Mouse (Mus musculus) gonadal fat pad, adult 2 months (tissue): Measurements from ENCODE around the gene Egr2. TPM values are rescaled to one million over a fixed set of nuclear protein-coding genes. Genes with fewer than 3 reads are reported as not detected.

Experiments used
- DNase-seq: peaks from one replicate; pipeline ENCODE4 v3.0.0-alpha.2; 2012; ENCODE audit warnings: low read depth
- polyA plus RNA-seq: library from polyadenylated mRNA; depleted of rRNA; stranded (reverse); fragments of >200 nt; gene quantifications from 2 replicates; pipeline ENCODE4 v1.2.3, GENCODE M21; 2012

The Egr2 gene
- polyA plus RNA-seq, 1 experiment: 285 TPM

GRCm38 (mm10) chr10:67538585-67539400 is 3.5 kb downstream of the Egr2 start:
- no peak for DNase-seq

GRCm38 (mm10) chr10:67539401-67539730 is 4.1 kb downstream of the Egr2 start:
- DNase-seq: no peak

- DNase-seq: no peak
Observed at GRCm38 (mm10) chr10:67540591-67540990, 5.3 kb downstream of the Egr2 start.

- no peak for DNase-seq
Observed at GRCm38 (mm10) chr10:67547850-67548260, 12.6 kb downstream of the Egr2 start.

GRCm38 (mm10) chr10:67548261-67548854 is 13.1 kb downstream of the Egr2 start:
- no peak for DNase-seq

GRCm38 (mm10) chr10:67548877-67549731 is 13.8 kb downstream of the Egr2 start, which contains the start of gene Ado:
TSS of gene Ado (minus strand) at chr10:67548955.
- DNase-seq: no peak

GRCm38 (mm10) chr10:67558053-67558452 is 22.8 kb downstream of the Egr2 start:
- no peak for DNase-seq

GRCm38 (mm10) chr10:67559765-67560394 is 24.6 kb downstream of the Egr2 start:
- DNase-seq: no peak

- DNase-seq: no peak
Observed at GRCm38 (mm10) chr10:67561185-67561584, 25.9 kb downstream of the Egr2 start.

GRCm38 (mm10) chr10:67564509-67564908 is 29.2 kb downstream of the Egr2 start:
- DNase-seq: no peak

- no peak for DNase-seq
Observed at GRCm38 (mm10) chr10:67566104-67566503, 30.8 kb downstream of the Egr2 start.

- no peak for DNase-seq
Observed at GRCm38 (mm10) chr10:67569539-67569938, 34.3 kb downstream of the Egr2 start.

- DNase-seq: no peak
Observed at GRCm38 (mm10) chr10:67571443-67571842, 36.2 kb downstream of the Egr2 start.

- DNase-seq: no peak
Observed at GRCm38 (mm10) chr10:67573310-67573709, 38.0 kb downstream of the Egr2 start.

- DNase-seq: no peak
Observed at GRCm38 (mm10) chr10:67579830-67580229, 44.6 kb downstream of the Egr2 start.

GRCm38 (mm10) chr10:67581698-67582285 is 46.5 kb downstream of the Egr2 start:
- DNase-seq: no peak

- DNase-seq: no peak
Observed at GRCm38 (mm10) chr10:67585873-67586610, 50.8 kb downstream of the Egr2 start.
